Mouse (Mus musculus) left cerebral cortex, postnatal 25 days (tissue): ENCODE data around the gene Msrb3. TPM values are rescaled to one million over a fixed set of nuclear protein-coding genes. Genes with fewer than 3 reads are reported as not detected.

Source experiments
- DNase-seq, 2 experiments: peaks; one replicate each; pipeline ENCODE4 v3.0.0; 2022; ENCODE audit warnings: low spot score in 2 of 2, mixed read lengths in 1 of 2
- intact Hi-C: fragments of 180-260 bp; cut with DNase I; formaldehyde crosslinking; loops from one replicate; pipeline ENCODE4 v1.15.1; 2025
- total RNA-seq, 2 experiments: library from RNA; stranded (reverse); gene quantifications; 2 replicates each; pipeline ENCODE4 v1.2.3; 2021

Msrb3 gene
- total RNA-seq, 2 experiments from 2014 or later = 5.7 to 6.0 TPM

DNA sequence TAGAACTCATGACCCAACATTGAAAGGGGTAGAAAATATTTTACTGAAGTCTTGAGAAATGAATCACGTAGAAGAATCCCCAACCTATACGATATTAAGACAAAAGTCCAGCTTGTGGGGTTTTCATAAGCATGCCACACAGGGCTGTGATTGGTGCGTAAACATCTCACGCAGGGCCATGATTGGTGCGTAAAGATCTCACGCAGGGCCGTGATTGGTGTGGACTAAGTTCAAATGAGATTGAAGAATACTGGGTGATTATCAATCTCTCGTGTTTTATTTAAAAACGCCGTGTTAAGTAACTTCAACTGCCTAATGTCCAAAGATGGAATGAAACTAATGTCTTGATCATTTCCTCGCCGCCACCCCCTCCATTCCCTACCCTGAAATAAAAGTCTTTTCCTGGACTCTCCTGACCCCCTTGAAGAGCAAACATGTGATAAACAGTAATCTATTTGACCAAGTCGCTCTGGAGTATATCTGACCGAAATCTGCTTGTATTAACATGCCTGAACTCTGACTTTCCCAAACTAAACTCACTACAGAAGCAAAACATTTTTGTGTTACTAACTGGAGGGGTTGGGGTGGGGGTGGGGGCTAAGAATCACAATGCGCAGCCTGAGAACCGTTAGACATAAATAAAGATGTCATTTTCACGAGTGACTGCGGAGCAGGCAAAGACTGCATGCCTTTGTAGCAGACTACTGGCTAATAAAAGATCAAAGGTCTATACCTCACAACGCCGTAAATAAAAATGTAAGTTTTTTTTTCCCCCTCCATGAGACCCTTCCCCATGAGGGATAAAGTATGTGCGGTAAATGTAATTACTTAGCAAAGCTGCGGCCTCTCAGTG is 27.0 kb downstream of the Msrb3 start:
- DNase-seq = no peak
- intact Hi-C loops = loop anchor here (5.0 kb wide), 1 partner anchor 385 kb away; no protein-coding TSS in a partner anchor

DNA sequence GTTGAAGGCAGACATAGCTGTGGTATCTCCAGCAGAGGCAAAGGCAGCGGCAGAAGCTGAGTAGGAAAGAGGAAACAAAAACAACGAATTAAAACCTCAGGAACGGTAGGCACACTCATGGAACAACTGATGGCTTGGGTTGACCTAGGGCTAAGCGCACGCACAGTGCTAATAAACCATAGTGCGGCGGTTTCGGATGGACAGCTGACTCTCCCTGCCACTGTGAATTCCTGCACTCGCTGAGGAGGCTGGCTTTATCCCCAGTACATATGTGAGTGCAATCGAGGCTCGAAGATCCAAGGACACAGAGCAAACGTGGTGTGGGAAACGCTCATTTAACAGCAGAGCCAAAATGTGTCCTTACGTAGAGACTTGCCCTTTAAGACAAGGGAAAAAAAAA is 27.8 kb downstream of the Msrb3 start:
- intact Hi-C loops = loop anchor here (5.0 kb wide), 1 partner anchor 386 kb away; no protein-coding TSS in a partner anchor

DNA sequence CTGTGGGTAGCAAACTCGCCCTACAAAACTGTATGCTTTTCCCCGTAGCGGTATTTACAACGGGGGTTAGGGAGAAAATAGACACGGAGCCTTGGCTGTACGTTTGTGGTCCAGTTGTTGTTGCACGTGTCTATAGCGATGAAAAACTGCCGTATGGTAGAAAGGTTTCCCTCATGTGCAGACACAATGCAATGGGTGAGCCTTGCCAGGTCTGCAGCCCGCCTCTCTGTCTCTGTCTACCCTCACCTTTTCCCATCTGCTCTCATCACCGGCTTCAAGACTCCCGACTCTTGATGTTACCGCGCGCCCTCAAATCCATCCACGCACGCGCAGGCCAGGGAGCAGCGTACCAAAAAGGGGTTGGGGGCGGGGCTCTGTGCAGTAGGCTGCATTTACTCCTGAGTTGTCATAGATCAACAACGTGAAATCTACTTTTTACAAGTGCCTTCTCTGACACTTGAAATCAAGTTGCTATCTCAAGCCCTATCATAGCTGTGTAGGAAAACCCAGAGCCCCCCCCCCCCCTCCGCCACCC is 29.6 kb downstream of the Msrb3 start:
- no peak for DNase-seq
- intact Hi-C loops = loop anchor here (10.0 kb wide), 1 partner anchor 435 kb away; no protein-coding TSS in a partner anchor

More for the DNA sequence above, 27.8 kb downstream of the Msrb3 start:
- no peak for DNase-seq

DNA sequence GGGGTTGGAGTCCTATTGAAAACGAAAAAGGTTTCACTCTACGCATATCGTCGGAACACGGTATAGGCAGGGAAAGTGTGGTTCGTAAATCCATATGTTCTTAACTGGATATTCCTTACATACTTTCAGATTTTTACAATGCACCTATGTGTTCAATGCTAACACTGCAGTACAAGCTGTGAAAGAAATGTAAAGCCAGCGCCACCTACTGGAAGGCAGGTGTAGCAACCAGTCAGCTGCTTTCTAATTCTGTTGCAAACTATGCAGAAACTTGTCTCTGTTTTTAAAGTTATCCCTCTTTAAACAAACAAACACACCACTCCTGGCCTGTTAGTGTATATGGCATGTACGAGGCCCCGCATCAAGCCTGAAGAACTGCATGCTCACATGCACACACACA is 34.5 kb downstream of the Msrb3 start:
- intact Hi-C loops = loop anchor here (5.0 to 10.0 kb wide), 5 partner anchors 167 to 632 kb away; no protein-coding TSS in a partner anchor
- DNase-seq = peak; percentile 72 to 78

DNA sequence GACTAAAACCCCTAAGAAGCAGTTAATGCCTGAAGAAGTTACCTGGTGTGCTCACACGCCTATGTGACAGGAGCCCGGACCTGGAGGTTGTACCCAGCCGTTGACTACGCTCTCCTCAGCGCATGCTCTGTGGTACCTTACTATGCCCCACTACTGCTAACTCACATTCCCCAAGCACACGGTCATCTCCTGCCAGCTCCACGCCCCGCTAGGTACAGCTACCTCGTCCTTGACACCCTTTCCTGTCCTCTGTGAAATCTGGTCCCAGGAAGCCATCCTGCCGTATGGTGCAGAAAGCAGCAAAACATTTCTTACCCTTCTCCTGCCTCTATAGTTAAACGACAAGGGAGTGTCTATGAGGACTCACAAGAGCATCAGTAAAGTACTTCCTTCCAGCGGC is 37.2 kb downstream of the Msrb3 start:
- DNase-seq = no peak
- intact Hi-C loops = loop anchor here (5.0 to 10.0 kb wide), 5 partner anchors 164 to 629 kb away; no protein-coding TSS in a partner anchor

DNA sequence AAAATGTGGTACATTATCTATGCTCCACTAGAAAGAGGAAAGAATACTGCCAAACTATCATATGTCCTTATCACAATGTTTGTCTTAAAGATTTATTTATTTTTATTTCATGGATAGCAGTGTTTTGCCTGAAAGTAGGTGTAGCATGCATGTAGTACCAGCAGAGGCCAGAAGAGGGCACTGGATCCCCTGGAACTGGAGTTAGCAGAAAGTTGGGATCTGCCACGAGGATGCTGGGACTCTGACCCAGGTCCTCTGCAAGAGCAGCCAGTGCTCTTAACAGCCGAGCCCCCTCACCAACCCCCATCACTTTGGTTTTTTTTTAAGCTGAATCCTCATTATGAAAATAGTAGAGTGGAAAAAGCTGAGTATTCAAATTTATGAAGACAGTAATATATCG is 37.7 kb downstream of the Msrb3 start:
- intact Hi-C loops = loop anchor here (5.0 to 10.0 kb wide), 5 partner anchors 164 to 629 kb away; no protein-coding TSS in a partner anchor
- DNase-seq = peak in 1 of 2 experiments; percentile 22

DNA sequence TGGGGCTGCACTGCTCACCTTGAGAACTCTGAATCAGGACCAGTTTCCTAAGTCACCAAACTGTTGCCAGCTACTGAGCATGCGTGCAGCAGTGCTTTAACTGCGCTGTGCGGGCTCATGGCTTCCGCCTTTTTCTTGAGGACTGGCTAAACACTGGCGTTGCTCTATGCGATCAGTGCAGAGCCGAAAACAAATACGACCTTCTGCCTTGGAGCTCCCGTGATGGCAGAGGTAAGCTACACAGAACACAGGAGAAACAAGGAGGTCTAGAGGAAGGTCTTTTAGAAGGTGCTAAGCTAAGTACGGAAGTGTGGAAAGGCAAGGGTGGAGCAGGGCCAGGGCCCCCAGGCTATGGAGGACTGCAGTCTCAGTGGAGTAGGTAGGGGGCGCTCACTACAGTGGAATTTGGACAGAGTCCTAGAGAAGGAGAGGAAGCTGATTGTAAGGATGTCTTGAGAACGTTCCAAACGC is 41.3 kb downstream of the Msrb3 start:
- DNase-seq = no peak
- intact Hi-C loops = no loop called here

DNA sequence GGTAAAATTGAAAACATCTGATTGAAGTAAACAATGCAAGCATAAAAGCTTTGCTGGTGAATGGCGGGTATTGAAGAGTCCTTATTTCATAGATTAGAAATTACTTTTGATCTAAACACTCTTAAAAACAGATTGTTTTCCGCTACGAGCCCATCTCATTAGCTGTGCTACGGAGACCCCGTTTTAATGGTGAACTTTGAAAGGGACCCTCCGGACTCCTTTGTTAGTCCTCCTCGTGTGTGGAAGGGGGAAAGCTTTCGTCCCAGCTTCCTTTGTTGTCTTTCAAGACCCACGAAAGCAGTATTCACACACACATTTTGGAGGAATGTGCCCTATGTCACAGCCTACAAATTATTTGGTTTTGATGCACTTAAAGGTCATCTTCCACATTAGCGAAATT is 44.6 kb downstream of the Msrb3 start:
- DNase-seq = no peak
- intact Hi-C loops = no loop called here

DNA sequence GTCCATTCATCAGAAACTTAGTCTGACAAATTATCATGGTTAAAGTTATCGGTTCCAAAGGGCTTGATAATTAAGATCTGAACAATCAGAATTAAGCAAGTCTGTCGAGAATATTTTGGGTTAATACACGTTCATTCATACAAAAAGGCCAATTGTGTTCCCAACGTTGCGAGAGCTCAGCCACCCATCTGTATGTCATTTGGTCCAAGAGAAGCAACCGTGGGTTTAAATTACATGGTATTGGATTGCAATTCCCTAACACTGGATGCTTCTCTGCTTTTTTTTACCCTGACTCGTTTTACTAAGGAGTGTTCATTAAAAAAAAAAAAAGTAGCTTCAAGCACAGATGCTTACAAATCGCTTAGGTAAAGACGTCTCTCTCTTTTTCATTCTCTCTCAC is 45.1 kb downstream of the Msrb3 start:
- no peak for DNase-seq
- intact Hi-C loops = no loop called here

DNA sequence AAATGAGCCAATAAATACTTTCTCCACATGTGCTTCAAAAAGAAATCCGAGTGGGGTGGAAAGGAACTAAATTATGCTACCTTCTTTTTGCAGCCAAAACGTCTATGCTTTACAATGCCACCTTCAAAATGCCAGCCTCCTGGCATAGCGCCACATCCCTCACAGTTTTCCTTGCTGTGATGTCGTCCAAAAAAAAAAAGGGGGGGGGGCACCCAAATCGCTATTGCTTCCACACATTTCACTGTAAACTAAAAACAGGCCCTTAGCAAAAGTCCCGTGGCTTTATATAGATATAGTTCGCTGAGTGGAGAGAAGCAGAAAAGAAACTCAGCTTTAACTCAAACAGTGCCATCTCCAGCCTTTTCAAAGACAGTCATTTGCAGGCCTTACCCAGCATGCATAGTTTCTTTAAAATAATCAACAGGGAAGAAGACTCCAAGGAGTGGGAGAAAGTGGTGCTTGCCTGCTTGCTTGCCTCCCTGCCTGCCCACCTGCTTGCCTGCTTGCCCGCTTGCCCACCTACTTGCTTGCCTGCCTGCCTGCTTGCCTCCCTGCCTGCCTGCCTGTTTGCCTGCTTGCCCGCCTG is 47.6 kb downstream of the Msrb3 start:
- intact Hi-C loops = no loop called here
- peak in 1 of 2 experiments; percentile 40 for DNase-seq

DNA sequence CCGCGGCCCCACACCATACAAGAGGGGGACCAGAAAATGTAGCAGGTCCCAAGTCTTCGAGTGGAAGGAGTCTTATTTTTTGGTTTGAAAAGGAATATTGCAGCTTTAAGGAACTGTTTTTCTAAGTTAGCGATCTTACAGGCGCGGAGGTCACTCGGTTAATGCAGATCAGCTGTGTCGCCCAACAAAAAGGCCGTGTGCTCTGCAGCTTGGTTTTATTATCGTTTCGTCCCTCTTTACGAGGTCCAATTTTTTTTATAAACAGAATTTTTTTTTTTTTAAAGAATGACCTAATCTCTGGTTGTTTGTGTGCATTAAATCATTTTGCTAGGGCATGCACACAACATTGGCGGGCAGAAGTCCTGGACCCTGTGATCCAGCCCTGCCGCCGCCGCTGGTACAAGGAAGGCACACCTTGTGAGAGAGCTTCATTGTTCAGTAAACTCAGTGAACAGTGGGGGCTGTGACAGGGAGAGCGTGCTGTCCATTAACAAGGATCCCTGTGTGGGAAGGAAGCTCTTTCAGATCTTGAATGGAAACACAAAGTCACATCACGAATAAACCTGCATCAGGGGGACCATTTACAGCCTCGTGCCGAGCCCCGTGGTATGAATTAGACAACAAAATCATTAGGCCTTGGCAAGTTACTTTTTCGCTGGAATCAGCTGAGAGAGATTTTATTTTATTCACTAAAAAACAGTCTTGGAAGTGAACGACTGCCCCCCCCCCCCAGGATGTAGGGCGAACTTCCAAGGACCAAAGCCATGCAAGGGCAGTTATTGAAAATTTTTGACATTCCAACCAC is 48.3 kb downstream of the Msrb3 start:
- DNase-seq = no peak
- intact Hi-C loops = no loop called here

DNA sequence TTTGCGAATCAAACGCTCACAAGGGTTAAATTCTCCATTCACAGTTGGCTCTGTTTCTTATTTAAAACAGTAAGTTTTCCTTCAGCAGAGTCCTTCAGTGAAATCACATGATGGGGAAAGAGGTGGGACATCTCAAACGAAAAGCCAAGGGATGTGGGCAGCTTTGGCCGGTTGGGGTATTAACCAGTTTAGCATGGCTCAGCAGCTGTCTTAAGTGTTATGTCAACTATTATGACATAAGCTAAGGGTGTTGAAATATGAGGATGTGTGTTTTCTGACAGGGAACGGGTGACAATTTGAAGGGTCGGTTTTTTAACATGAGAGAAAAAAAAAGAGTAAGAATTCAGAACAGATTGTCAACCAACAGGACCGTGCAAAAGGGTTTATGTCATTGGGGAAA is 50.2 kb downstream of the Msrb3 start:
- no peak for DNase-seq
- intact Hi-C loops = no loop called here

DNA sequence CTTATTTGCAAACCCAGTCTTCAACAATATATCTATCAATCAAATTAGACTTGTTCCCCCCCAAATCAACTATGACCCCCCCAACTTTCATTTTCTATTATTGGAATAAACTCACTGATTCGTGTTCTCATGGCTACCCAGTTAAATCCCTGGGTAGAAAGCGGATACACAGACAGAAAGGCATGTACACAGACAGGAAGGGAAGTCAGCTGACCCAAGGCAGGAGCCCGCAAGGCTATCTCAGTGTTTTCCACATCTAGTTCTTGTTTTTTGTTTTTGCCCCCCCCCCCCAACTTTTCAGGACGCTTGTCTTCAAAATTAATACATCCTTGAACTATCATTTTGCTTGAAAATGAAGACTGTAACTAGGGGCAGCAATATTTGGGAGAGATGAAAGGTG is 51.1 kb downstream of the Msrb3 start:
- no peak for DNase-seq
- intact Hi-C loops = no loop called here

DNA sequence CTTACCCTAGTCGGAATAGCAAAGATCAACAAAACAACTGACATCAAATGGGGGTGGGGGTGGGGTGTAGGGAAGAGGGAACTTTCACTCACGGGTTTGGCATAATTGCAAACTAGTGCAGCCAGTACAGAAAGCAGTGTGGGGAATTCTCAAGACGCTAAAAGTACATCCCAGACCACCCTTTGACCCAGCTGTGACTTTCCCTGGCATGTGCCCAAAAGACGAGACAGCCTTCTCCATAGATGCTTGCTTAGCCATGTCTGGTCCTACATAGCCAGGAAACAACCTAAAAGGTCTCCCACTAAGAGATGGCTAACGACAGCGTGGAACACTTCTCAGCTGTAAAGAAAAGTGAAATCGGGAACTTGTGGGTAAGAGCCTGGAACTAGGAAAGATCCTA is 58.9 kb downstream of the Msrb3 start:
- DNase-seq = no peak
- intact Hi-C loops = no loop called here

DNA sequence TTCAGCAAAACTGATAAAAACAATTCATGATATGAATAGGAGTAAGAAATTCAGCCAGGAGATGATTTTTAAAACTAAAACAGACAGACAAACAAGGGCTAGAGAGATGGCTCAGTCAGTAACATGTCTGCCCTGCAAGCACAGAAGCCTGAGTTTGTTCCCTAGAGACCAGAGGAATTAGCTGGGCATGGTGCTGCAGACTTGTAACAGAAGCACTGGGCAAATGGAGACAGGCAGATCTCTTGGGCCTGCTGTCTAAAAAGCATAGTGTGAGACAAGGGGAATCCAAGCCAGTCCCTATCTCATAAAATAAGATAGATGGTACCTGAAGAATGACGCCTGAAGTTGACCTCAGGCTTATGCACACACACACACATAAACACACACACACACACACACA is 64.4 kb downstream of the Msrb3 start:
- intact Hi-C loops = no loop called here
- DNase-seq = no peak

DNA sequence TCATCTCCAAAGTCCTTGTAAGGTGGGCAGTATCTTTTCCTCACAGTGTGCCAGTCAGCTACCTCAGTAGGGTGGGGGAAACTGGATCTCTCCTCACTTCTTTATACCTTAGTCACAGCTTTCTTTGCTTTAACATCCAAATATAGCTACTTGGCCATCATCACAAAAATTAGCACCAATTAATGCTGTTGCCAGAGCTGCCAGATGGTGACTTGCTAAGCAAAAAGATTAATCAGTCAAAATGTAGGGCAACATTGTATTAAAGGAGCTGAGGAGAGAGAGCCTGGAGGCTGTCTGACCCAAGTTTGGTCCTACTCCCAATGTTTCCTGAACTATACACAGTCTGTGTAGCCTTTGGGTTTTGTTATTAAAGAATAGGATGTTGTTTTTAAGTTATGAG is 65.1 kb downstream of the Msrb3 start:
- intact Hi-C loops = no loop called here
- DNase-seq = no peak

DNA sequence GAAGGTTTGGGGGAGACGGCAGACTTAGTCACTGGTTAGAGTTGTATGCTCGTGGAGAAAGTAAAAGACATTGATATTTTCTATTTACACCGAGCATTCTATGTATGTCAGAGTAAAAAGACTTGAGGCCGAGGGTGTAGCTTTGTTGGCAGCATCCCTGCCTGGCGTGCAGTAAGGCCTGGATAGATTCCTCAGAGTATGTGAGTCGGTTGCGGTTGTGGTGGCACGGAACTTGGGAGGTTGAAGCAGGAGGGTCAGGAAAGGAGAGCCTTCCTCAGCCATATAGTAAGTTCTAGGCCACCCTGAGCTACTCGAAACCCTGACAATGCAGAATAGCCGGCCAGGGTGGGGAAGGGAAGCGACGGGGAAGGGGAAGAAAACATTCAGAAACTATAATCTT is 71.1 kb downstream of the Msrb3 start:
- DNase-seq = no peak
- intact Hi-C loops = no loop called here

DNA sequence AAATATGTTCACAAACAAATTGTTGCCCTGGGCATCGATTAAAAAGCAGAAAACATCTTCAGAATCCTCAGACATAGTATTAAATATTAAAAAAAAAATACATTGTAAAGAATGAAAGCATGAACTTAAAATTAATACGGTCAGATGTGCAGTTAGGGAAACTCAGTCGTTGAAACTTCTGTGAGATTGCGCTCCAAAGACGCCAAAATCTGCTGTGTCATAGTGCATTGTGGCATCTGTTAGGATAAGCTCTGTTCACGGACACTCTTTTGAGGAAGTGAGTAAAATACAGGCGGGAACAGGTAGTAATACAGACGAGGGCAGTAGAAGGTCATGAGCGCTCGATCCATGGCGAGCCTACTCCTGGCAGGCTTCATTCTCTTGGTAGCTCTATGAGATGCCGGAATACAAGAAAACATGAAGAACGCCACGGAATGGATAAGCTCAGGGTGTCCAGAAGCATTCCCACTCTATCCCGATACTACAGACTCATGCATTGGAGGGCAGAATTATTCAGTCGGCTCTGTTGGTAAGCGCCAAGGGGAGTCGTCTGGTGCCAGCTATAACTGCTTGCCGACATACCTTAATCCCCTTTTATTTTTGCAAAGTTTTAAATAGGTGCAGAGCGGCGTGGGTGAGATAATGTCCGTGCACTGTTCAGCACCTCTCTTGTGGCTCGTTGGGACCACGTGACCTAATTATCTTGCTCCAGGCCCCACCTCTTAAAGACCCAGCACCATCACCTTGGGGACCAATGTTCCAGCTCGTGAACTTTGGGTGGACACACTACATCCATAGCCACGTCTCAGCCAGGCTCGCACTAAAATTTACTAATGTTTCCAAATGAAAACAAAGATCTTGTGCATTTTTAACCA is 71.9 kb downstream of the Msrb3 start:
- intact Hi-C loops = no loop called here
- no peak for DNase-seq

DNA sequence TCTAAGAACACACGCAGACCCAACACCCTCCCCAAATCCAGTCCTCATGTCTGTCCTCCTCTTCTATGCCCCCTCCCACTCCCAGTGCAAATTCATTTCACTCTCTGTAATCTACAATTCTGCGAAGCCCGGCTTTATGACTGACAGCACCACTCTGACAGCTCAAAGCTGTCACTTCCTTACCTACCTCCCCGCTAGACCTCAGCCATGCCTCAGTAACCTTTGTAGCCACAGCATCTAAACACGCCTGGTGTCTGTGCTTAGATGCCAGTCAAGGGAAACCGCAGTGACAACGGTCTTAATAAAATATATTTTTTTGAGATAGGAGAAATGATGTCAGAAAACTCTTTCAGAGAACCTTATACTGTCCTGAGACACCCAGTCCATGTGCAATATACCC is 72.5 kb downstream of the Msrb3 start:
- DNase-seq = no peak

More for the DNA sequence above, 72.5 kb downstream of the Msrb3 start:
- intact Hi-C loops = no loop called here
